Mouse (Mus musculus) layer of hippocampus, adult 9-10 months (tissue): ENCODE results near the gene Zbp1.

Source experiments
- DNase-seq: peaks from one replicate; pipeline ENCODE4 v3.0.0; 2022; ENCODE audit warnings: low spot score

Gene Zbp1

DNA sequence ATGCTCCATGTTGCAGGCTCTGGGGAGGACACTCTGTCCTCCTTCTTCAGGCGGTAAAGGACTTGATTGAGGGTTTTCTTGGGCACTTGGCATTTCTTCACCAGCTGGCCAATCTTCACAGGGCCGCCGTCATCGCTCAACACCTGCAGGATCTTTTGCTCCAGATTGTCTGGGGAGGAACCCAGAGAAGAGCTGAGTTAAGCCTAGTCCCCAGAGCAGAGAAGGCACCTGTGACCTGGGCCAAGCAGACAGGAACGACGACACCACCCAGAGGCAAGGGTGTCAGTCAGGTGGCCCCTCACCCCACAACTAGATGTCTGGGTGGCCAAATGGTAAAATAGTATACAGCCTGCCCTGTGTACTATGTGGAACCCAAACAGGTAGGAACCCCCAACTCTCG lies 1.9 kb downstream of the Zbp1 start:
- DNase-seq = no peak

DNA sequence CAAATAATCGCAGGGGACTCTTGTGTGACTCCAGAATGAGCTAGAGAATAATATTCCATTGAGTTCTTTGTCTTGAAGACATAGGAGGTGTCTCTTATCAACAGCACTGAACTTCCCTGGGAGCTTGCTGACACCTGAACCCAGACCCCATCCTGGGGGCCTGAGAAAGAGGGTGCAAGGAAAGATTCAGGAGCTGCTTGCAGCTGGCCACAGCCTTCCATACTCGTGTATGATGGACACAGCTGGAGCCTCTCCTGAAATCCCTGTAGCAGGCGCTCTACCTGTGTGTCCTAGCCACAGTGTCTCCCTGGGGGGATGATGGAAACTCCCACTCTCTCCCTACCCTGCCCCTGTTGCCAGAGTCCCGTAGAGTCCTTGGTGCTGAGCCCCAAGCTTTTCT lies 6.5 kb downstream of the Zbp1 start:
- no peak for DNase-seq

DNA sequence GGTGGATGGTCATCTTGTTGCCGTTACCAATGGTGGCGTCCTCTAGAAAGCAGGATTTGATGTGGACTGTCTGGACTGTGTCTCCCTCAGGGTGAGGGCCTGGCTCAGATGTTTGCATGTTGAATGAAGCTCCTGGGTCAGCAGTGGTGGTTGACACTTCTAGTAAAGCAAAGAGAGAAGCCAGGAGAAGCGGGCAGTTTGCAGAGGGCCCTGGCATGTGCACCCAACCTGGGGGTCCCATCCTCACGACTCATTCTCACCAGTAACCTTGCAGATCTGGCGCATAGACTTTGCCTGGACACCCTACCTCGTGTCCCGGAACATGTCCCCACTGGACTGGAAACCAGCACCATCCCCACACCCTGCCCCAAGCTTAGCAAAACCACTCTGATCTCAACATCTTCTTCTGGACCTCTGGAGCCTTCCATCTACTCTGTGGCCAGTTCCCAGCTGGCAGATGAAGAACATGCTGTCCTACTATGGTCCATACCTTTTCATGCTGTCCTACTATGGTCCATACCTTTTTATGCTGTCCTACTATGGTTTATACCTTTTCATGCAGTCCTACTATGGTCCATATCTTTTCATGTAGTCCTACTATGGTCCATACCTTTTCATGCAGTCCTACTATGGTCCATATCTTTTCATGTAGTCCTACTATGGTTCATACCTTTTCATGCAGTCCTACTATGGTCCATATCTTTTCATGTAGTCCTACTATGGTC lies 9.5 kb downstream of the Zbp1 start:
- no peak for DNase-seq

DNA sequence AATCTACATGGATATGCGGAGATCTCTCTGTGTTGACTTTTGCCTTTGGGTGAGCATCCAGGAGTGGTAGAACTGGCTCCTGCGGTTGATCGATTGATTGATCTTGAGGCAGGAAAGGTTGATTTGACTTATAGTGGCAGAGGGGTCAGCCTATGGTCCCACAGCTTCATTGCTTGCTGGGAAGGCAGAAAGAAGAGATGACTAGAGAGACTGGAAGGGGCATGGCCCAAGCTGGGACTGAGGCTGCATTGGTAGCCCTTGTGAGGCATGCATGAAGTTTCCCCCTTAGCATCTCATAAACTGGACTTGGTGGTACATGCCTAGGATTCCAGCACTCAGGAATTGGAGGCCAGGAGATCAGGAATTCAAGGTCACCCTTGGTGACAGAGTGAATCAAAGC lies 11.7 kb downstream of the Zbp1 start:
- DNase-seq = no peak

DNA sequence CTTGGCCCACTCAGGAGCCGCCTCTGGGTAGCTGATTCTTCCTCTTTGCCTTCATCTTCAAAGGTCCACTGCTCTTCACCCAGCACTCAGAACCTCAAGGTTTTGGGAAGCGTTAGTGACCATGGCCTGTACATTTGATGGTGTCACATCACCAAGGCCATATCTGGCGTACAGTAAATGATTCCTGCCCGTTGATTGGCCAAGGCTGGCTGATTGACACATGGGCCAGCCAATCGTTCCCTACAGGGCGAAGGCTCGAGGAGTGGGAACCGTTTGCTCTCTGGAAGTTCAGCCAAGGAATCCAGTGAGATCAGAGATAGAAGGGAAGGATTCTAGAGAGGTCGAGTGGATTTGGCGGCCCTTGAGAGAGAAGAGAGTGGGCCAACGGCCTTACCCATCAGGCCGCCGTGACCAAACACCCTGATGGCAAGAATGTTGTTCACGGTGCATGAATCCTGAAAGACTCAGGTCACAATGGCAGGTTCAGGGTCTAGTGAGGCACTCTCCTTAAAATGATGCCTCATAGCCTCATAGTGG lies 13.1 kb downstream of the Zbp1 start:
- DNase-seq = no peak

DNA sequence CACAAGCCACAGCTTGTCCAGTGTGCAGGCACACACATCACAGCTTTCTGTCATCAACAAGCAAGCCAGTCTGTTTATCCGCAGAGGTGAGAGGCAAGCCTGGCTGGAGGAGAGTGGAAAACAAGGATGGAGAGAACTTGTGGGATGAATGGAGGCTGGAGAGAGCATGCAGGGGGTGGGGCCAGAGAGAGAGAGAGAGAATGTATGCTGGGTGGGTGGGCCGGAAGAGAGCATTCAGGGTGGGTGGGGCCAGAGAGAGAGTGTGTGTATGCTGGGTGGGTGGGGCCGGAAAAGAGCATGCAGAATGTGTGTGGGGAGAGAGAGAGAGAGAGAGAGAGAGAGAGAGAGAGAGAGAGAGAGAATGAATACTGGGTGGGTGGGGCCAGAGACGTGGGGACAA lies 14.1 kb downstream of the Zbp1 start:
- DNase-seq = no peak

DNA sequence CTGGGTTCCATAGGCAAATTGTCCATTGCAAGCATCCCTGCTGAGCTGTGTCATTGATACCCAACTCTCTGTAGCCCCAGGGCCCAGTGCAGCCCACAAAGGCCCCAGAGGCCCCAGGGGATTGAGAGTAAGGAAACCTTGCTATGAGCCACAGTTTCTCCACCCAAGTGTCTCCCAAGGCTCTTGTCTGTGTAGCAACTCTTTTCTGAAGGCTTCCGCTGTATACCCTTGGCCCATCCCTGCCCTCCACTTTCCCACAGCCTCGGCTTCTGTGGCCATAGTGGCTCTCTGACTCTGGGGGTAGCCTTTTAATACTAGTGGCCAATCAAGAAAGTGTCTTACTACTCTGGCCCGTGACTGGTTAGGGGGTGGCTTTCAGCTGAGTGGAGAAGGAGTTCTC lies 15.0 kb downstream of the Zbp1 start:
- DNase-seq = no peak

DNA sequence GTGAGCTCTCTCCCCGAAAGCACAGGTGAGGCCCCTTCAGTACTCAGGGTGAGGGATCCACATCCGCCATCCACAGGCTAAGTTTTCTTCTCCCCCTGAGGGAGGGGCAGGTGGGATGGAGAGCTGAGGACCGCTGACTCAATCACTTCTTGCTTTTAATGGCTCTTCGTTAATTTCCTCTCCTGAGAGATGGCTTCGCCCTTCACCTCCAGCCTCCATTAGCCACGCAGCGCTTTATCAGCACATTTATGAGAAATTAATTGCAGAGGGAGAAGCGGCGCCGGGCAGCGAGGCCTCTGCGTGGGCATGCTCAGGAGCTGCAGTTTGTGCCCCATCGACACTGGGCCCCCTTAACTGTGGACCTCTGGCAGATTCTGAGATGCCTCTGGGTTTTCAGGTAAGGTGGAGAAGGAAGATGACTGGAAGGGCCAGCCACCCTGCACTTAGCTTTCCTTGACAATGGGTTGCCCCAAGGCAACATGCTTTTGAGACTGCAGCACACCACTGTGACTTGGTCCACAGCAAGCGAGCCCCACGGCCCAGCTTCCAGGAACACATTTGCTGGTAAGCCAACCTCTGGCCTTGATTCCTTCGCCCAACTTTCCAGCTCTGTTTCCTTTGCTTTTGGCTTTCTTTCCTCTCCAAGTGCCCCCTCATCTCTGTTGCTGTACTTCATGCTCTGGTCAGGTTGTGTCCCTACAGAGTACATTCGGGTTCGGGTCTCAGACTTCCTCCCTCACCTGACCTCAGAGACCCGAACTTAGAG lies 15.6 kb downstream of the Zbp1 start:
- no peak for DNase-seq

DNA sequence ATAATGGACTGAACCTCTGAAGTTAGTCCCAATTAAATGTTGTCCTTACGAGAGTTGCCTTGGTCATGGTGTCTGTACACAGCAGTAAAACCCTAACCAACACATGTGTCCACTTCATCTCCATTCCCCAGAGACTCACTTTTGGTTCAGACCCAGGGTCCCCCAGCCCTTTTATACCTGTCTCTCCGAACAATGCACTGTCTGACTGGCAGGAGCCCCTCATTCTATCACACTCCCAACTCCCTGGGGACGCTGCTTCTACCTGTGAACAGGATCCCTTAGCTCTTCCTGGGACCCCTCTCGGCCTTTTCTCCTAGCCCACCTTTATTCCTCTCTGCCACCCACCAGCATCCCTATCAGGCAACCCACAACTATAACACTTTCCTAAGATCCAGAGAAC lies 23.9 kb downstream of the Zbp1 start:
- DNase-seq = no peak

DNA sequence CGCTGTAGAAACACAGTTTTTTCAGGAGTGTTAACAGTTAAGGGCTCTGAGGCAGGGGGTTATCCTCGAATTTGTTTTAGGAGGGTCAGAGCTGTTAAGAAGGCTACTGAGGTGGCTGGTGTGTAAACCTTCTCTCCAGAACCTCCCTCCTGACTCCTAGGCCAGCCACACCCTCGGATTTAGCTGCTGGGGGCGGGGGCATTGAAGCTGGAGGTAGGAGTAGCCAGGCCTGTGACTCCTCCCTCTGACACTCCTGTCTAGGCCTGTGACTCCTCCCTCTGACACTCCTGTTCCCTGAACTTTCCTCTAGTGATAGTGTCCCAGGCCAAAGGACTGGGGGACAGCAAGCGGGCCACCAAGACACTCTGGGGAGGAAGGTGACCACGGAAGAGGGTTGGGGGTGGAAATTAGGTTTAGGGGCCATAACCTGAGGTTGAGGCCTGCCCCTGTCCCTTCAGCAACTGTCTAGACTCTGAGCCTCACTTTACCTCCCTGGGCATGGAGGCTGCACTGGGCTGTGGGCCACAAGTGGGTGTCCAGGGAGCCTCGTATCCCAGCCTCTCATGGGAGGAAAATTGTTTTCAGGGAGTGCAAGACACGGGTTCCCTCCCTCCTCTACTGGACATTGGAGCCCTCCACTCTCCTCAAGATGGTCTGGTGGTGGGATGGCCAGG lies 31.4 kb downstream of the Zbp1 start:
- DNase-seq = no peak

DNA sequence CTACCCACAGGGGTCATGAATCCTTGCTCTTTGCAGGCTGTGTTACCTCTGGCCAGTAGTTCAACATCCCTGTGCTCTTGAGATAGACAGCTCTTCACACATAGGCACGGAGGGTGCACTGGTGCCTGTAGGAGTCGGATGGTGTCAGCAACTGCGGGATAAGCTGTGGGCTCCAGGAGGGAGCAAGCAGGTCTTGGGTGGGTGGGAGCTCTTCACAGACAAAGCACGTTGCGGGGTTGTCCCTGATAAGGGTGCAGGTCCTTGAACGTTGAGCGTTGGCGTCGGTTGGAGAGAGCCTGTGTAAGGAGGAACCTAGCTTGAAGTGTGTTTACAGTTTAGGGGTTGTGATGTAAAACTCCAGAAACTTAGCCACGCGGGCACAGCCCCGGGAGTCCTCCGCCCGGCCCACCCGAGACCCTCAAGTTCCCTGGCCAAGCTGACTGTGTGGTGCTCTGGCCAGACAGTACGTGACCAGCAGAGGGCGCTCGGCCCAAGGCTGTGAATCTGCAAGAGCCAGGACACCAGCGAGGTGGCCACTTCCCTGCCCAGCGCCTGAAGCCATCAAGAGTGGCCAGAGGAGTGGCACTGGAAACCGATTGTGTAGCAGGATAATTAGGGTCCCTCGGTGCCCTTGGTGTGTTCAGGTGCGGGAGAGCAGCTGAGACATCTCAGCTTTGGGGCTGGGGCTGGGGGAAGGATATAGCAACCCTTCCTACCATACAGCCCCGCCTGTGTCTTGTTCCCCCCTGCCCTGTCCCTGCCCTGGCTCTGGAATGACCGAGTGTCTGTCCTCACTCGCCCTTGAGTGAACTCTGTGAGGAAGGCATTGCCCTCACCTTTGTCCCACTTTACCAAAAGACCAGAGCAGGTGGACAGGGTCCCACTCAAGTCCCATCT lies 32.4 kb downstream of the Zbp1 start:
- peak; percentile 65 for DNase-seq

DNA sequence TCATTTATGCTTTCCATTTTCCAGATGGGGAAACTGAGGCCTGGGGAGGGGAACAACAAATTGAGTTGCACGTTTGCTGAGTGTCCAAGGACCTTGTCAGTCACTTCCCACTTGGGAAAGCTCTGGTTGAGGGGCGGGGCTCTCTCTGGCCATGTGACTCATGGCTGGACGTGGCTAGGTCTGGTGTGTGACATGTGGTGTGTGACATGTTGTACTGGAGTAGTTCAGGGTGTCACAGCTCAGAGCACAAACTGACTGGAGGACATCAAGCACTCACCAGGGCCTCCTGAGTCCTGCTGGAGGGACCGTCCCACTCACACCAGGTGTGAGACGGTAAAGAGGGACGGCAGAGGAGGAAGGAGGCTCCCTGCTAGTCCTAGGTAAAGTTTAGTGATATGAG lies 33.4 kb downstream of the Zbp1 start:
- no peak for DNase-seq

DNA sequence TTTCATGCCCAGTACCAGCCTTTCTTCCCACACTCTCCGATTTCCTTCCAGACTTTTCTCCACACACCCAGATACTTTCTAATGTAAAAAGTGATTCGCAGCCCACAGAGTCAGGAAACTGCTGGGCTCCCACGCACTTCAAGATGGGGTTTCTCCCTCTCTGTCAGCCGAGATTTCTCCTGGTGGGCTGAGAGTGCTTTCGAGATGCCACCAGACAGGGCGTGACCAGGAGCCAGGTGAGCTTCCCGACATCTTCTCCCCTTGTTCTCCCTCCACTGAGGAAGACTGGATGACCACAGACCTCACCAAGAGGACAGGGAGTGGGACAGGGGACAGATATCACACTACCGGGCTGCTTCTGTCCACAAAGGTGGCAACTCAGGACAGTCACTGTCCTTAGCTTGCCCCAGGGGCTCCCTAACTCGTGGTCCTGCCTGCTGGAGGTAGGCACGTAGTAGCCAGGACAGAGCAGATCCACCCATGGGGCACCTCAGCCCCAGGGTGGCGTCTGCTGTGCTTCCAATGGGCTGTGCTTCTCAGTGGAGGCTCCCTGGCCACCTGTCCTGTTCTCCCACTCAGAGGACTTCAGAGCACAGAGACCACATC lies 34.1 kb downstream of the Zbp1 start:
- no peak for DNase-seq

DNA sequence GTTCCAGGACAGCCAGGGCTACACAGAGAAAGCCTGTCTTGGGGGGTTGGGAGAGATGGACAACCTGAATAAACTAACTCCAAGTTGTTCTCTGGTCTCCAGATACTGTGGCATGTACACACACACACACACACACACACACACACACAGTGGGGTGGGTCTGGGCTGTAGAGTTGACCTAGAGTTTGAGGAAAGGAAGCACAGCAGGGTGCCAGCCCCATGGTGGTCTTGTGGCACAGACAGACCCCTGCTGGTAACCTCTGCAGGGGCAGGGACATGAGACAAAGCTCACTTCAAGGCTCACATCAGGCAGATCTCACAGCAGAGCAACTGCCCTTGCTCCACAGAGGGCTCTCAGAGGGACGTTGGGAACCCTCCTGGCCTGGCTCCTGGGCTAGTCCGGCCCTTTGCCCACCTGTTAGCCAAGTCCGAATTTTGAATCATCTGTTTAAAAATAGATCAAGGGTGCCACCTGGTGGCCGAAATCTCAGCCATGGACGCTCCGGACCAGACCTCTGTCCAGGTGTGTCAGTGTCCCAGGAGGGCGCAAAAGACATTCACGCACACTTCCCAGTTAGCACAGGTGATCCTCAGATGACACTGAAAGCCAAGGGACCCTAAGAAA lies 34.8 kb downstream of the Zbp1 start:
- DNase-seq = no peak

DNA sequence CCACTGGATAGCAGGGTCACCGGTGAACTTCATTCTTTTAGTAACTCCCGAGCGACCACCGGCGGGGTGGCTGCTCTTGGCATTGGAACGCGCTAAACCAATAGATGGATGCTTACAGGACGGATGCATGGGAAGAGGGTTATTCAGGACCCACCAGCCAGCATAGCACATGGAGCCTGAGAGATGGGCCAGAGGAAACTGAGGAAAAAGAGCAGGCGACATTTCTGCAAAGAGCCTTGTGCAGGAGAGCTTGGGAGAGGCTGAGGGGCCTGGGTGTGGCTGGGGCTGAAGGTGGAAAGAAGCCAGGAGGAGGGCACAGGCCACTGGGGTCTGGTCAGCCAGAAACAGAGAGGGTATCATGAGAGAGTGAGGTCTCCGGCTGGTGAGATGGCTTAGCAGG lies 35.4 kb downstream of the Zbp1 start:
- DNase-seq = no peak

DNA sequence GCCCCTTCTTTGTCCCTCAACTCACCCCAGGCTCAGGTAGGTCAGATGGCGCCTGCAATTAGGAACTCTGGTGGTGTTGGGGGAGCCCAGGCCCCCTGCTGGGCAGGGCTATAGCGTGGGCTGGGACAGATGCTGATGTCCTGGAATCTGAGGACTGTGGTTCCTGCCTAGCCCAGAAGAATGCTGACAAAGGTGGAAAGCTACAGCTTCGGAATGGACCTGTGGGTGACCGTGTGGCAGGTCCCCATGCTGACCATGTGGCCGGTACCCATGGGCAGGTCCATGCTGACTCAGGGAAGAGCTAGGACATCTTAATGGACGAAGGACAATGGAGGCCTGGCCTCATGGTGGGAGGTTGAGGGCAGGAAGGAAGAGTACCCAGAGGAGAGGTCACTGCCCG lies 35.9 kb downstream of the Zbp1 start:
- DNase-seq = no peak

DNA sequence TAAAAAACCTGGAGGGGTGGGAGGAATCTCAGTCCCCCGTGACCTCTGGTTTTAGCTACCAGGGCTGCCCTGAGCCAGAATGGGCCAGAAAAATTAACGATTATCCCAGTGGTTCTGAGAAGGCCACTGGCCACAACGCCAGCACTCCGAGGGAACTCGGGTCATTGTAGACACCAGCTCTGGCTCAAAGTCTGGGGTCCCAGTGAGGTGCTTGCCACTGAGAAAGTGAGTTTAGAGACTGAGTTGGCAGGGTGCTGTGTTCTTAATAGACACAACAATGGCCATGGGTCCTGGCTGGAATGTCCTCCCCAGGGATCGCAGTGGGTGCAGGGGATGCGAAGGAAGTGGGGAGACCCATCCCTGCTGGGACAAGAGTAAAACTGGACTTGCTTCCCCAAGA lies 36.8 kb downstream of the Zbp1 start:
- no peak for DNase-seq

DNA sequence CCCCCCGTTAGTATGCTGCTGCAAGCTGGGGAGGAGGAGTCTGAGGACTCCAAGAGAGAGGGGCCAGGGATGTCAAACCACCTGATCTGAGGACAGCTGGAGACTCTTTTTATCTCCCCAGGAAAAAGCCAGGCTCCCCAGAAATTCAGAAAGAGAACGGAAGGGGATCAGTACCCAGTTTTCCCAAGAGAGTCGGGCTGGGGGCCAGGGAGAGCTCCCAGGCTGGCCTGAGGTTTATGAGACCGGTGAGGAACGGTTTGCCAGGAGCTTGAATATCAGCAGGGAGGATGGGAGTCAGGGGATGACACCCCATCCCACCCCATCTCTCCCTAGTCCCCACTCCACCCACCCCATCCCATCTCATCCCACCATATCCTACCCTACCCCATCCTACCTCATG lies 37.2 kb downstream of the Zbp1 start:
- no peak for DNase-seq

DNA sequence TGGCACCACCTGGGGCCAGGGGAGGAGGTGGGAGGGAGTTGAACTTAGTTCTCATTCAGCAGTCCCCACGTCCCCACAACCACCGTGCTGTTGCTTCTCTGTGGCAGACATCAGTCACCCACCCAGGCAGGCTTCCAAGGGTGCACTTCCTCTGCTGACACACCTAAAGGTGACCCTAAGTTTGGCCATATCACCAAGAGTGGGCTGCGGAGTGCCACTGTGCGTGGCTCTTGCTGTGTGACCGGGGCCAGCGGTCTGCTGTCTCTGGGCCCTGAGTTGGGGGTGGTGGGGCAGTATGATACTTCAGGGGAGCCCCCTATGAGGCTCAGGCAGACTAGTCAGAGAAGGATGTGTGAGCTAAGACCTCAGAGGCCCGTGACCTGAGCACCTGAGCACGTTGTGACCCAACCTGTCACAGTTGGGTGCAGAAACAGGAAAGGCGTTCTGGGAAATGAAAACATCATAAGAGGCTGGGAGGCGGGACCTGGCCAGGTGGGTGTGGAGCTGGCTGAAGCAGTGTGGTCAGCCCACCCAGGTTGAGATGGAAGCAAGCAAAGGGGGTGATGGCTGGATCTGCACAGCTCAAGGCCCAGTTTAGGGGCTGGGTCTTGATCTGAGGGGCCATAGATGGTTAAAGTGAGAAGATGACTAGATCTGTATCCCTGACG lies 37.9 kb downstream of the Zbp1 start:
- DNase-seq = no peak

DNA sequence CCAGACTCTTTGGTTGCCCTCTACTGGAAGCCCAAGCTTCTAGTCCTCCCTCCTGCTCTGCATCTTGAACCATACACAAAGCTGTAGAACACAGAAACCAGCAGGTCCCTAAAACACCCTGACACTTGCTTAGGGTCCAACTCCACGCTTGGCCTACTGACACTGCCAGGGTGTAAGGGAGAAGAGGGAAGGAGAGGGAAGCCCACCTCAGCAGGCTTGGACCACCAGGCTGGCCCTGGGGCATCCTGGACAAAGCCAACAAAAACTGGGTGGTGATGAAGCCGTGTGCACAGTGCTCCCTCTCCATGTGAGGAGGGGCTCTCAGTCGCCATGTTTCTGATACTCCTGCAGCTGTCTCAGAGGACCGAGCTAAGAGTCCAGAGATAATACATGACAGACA lies 38.7 kb downstream of the Zbp1 start:
- DNase-seq = no peak

DNA sequence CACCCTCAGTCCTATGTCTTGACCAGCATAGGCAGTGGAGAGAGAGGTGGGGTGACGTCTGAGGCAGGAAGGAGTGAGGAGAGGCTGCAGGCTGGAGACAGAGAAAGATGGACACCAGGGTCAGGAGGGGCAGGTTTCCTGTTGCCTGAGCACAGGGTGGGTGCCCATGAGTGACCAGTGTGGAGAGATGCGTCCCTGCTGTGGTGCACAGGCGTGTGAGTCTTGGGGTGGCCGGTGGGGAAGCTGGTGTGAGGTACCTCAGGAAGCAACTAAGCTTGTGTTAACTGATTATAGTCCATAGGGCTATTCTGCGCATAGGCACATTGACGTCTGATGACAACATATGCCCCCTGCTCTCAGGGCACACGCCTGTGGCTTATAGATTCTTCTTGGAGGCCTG lies 39.7 kb downstream of the Zbp1 start:
- DNase-seq = no peak
